Mouse (Mus musculus) retina, postnatal 7 days (tissue): Measurements from ENCODE around the gene Itsn1.

Experiments used
- DNase-seq: peaks from one replicate; pipeline ENCODE4 v3.0.0-alpha.2; 2012; ENCODE audit warnings: low read depth, low spot score

Itsn1 gene

GRCm38 (mm10) chr16:91942201-91942600, 213.1 kb downstream of the Itsn1 start:
- no peak for DNase-seq

- no peak for DNase-seq
These were observed 217.2 kb downstream of the Itsn1 start for GRCm38 (mm10) chr16:91946261-91946660.

- DNase-seq = no peak
These were observed 218.0 kb downstream of the Itsn1 start for GRCm38 (mm10) chr16:91947093-91947492.

- DNase-seq = no peak
These were observed 224.9 kb downstream of the Itsn1 start for GRCm38 (mm10) chr16:91953967-91954366.

GRCm38 (mm10) chr16:91954766-91955165, 225.7 kb downstream of the Itsn1 start:
- no peak for DNase-seq

GRCm38 (mm10) chr16:91962204-91962893, 233.3 kb downstream of the Itsn1 start:
- no peak for DNase-seq

- DNase-seq = no peak
These were observed 233.9 kb downstream of the Itsn1 start for GRCm38 (mm10) chr16:91962894-91963555.

- DNase-seq = no peak
These were observed 234.4 kb downstream of the Itsn1 start for GRCm38 (mm10) chr16:91963556-91963900.

- DNase-seq = no peak
These were observed 235.5 kb downstream of the Itsn1 start for GRCm38 (mm10) chr16:91964308-91965178.

GRCm38 (mm10) chr16:91968725-91969124, 239.6 kb downstream of the Itsn1 start:
- no peak for DNase-seq

- no peak for DNase-seq
These were observed 240.5 kb downstream of the Itsn1 start for GRCm38 (mm10) chr16:91969516-91970031.
